In the genomic region with DNA sequence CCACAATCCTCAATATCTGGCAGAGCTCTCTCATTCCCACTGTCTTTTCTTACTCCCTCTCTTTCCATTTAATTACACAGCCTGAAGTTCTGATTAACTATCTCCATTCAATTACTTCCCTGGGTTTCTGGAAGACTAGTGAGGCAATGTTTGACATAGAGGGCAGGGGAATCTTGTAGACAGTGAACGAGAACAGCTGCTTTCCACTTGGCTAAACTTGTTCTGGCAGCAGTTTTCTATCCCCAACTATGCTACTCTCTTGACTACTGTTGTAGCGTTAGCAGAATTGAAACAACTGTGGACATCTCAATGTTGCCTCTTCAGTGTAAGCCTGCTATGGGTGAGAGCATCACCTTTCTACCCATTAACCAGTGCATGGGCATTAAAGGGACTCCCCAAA, we compare ENCODE assay signal across 19 mouse cellular contexts.
"Had no signal": no experiment of that assay in that cellular context is flagged by ENCODE, and none has a peak within 500 bp of the region (broad histone marks: within the 10 kb centered on the region; RNA-seq: fewer than 3 reads in every experiment).

No protein-coding gene starts in this region.

- ATAC-seq: hindbrain, embryonic 16.5 days; intestine, embryonic 15.5 days; liver, embryonic 12.5 days had no signal

- H3K27ac ChIP-seq: intestine, embryonic 15.5 days; layer of hippocampus, adult 2 months; limb, embryonic 10.5 days; limb, embryonic 13.5 days; liver, embryonic 12.5 days; liver, embryonic 15.5 days; stomach, postnatal 0 days had no signal

- H3K9me3 ChIP-seq: intestine, embryonic 15.5 days; limb, embryonic 10.5 days; limb, embryonic 13.5 days; liver, embryonic 12.5 days; liver, embryonic 15.5 days had no signal

- H3K36me3 ChIP-seq: intestine, embryonic 15.5 days; limb, embryonic 10.5 days; limb, embryonic 13.5 days; liver, embryonic 12.5 days; liver, embryonic 15.5 days had no signal

- H3K27me3 ChIP-seq: intestine, embryonic 15.5 days; limb, embryonic 13.5 days; liver, embryonic 12.5 days; liver, embryonic 15.5 days had no signal

- H3K9ac ChIP-seq: intestine, embryonic 15.5 days; limb, embryonic 13.5 days; liver, embryonic 12.5 days; liver, embryonic 15.5 days had no signal

- H3K4me3 ChIP-seq: intestine, embryonic 15.5 days; layer of hippocampus, adult 2 months; limb, embryonic 10.5 days; limb, embryonic 13.5 days; liver, embryonic 12.5 days; liver, embryonic 15.5 days had no signal

- H3K4me1 ChIP-seq: intestine, embryonic 15.5 days; liver, embryonic 12.5 days; liver, embryonic 15.5 days had no signal

- H3K4me2 ChIP-seq: intestine, embryonic 15.5 days; limb, embryonic 13.5 days; liver, embryonic 12.5 days; liver, embryonic 15.5 days; midbrain, embryonic 11.5 days had no signal

- DNase-seq: kidney, adult 11 months; layer of hippocampus, adult 9-11 months; liver; midbrain, embryonic 14.5 days; right cerebral cortex, adult 18-20 months; right cerebral cortex, postnatal 14 days; right cerebral cortex, postnatal 4 days; thymus, adult 2 months; thymus, postnatal 14 days; thymus, postnatal 4 days had no signal
